Mouse (Mus musculus) forebrain, embryonic 12.5 days (tissue): ENCODE results near the gene Rnf10. TPM values are rescaled to one million over a fixed set of nuclear protein-coding genes. Genes with fewer than 3 reads are reported as not detected.
A peak's percentile ranks its signal among the peaks of the same experiment; 100 is the strongest.

Experiments used
- ATAC-seq: fragments of 200-750 bp; cut with Nextera tagmentation; 2 replicates; pipeline ENCODE4 v1.8.0; 2017; ENCODE audit warnings: moderate TSS enrichment; ENCODE audit not compliant: low FRiP score
- H3K27ac ChIP-seq: fragments of 300-500 bp; sonication (generic); 2 replicates; pipeline ENCODE4 v1.5.1; 2016; ENCODE audit warnings: mild to moderate bottlenecking
- H3K27me3 ChIP-seq: fragments of 300-500 bp; sonication (generic); 2 replicates; pipeline ENCODE4 v1.6.1; 2016; ENCODE audit warnings: mild to moderate bottlenecking
- H3K36me3 ChIP-seq: fragments of 300-500 bp; sonication (generic); replicated peaks from 2 replicates; pipeline ENCODE4 v1.6.1; 2016; ENCODE audit warnings: mild to moderate bottlenecking
- H3K4me1 ChIP-seq: fragments of 300-500 bp; sonication (generic); 2 replicates; pipeline ENCODE4 v1.6.1; 2016
- H3K4me2 ChIP-seq: fragments of 300-500 bp; sonication (generic); 2 replicates; pipeline ENCODE4 v1.6.1; 2016; ENCODE audit warnings: mild to moderate bottlenecking, moderate library complexity
- H3K4me3 ChIP-seq: fragments of 300-500 bp; sonication (generic); replicated peaks from 2 replicates; pipeline ENCODE4 v1.5.1; 2016; ENCODE audit warnings: mild to moderate bottlenecking
- H3K9ac ChIP-seq: fragments of 300-500 bp; sonication (generic); 2 replicates; pipeline ENCODE4 v1.6.1; 2016; ENCODE audit warnings: mild to moderate bottlenecking
- H3K9me3 ChIP-seq: fragments of 300-500 bp; sonication (generic); 2 replicates; pipeline ENCODE4 v1.6.1; 2016
- WGBS: fragments of 180-500 bp; shearing (Covaris S2); methylation state at CpG from one replicate; pipeline ENCODE4 v1.1.7; 2016; 5-methylcytosine and 5-hydroxymethylcytosine counted together
- polyA plus RNA-seq: library from polyadenylated mRNA; unstranded; fragments of >200 nt; fragmentation: Nextera tagmentation; extraction: Ambion mirVana; gene quantifications from 2 replicates; pipeline ENCODE4 v1.2.1, GENCODE M21; 2016

Gene Rnf10
- polyA plus RNA-seq, 1 experiment from 2014 or later = 187 TPM

- H3K36me3 ChIP-seq = peaks cover 59% of the 10 kb centered on the region
- no peak for ATAC-seq
- H3K4me3 ChIP-seq = no peak overlapping the region
- H3K4me2 ChIP-seq = no peak overlapping the region
- H3K4me1 ChIP-seq = no peaks in the 10 kb centered on the region
- H3K9me3 ChIP-seq = no peaks in the 10 kb centered on the region
- H3K27me3 ChIP-seq = no peaks in the 10 kb centered on the region
- H3K9ac ChIP-seq = no peak overlapping the region
- WGBS = 92% methylated on average over 10 of the region's 10 CpGs
- H3K27ac ChIP-seq = no peak overlapping the region
Measured at GRCm38 (mm10) chr5:115256909-115257546, 15.7 kb downstream of the Rnf10 start.

GRCm38 (mm10) chr5:115255472-115255871 is 17.2 kb downstream of the Rnf10 start:
- Histone ChIP-seq H3K4me2 (no peak overlapping the region), H3K27ac (no peak overlapping the region), H3K36me3 (peaks cover 72% of the 10 kb centered on the region), H3K27me3 (no peaks in the 10 kb centered on the region), H3K9me3 (no peaks in the 10 kb centered on the region), H3K4me3 (no peak overlapping the region), H3K4me1 (no peaks in the 10 kb centered on the region), H3K9ac (no peak overlapping the region)
- ATAC-seq = no peak
- 77% methylated on average over 1 of the region's 1 CpGs for whole genome bisulfite sequencing

- peaks cover 16% of the 10 kb centered on the region for H3K27me3 ChIP-seq
- H3K4me3 ChIP-seq = no peak overlapping the region
- H3K4me1 ChIP-seq = peaks cover 21% of the 10 kb centered on the region
- H3K4me2 ChIP-seq = no peak overlapping the region
- ATAC-seq = no peak
- no peaks in the 10 kb centered on the region for H3K9me3 ChIP-seq
- H3K9ac ChIP-seq = no peak overlapping the region
- H3K36me3 ChIP-seq = peaks cover 55% of the 10 kb centered on the region
- no peak overlapping the region for H3K27ac ChIP-seq
- WGBS = 87% methylated on average over 11 of the region's 11 CpGs
Measured at GRCm38 (mm10) chr5:115240191-115240590, 32.5 kb downstream of the Rnf10 start.

- Histone ChIP-seq H3K4me1 (peaks cover 26% of the 10 kb centered on the region), H3K27me3 (peaks cover 28% of the 10 kb centered on the region), H3K9ac (peak overlapping the region; percentile 87; the same call in 1 of the 2 replicates), H3K36me3 (peaks cover 41% of the 10 kb centered on the region), H3K4me2 (peak overlapping the region; percentile 94), H3K27ac (no peak overlapping the region), H3K9me3 (no peaks in the 10 kb centered on the region), H3K4me3 (peak overlapping the region; percentile 90)
- WGBS = 4% methylated on average over 11 of the region's 11 CpGs
- no peak for ATAC-seq
Measured at GRCm38 (mm10) chr5:115238729-115239195, 33.9 kb downstream of the Rnf10 start.

GRCm38 (mm10) chr5:115237803-115238728 is 34.6 kb downstream of the Rnf10 start:
- H3K9me3 ChIP-seq = no peaks in the 10 kb centered on the region
- peak; percentile 80 for ATAC-seq
- peaks cover 35% of the 10 kb centered on the region for H3K27me3 ChIP-seq
- H3K4me2 ChIP-seq = peak overlapping the region; percentile 94
- H3K9ac ChIP-seq = peak overlapping the region; percentile 87
- H3K27ac ChIP-seq = 0 out of 2 replicates have a peak overlapping the region, but pooled peaks have one; percentile 66
- WGBS = under 1% methylated on average over 86 of the region's 88 CpGs
- peaks cover 26% of the 10 kb centered on the region for H3K4me1 ChIP-seq
- H3K4me3 ChIP-seq = peak overlapping the region; percentile 90
- H3K36me3 ChIP-seq = peaks cover 34% of the 10 kb centered on the region

- ATAC-seq = peak; percentile 69
- H3K4me2 ChIP-seq = peak within 1 kb of the TSS; percentile 82
- WGBS = 3% methylated on average over 21 of the region's 21 CpGs
- peak within 1 kb of the TSS; percentile 76 for H3K27ac ChIP-seq
- peak within 1 kb of the TSS; percentile 61 for H3K9ac ChIP-seq
- peaks cover 52% of the 10 kb centered on the region for H3K27me3 ChIP-seq
- H3K4me3 ChIP-seq = peak within 1 kb of the TSS; percentile 47
- H3K36me3 ChIP-seq = peaks cover 12% of the 10 kb centered on the region
- peaks cover 31% of the 10 kb centered on the region for H3K4me1 ChIP-seq
- H3K9me3 ChIP-seq = no peaks in the 10 kb centered on the region
Measured at GRCm38 (mm10) chr5:115235786-115236263, 36.9 kb downstream of the Rnf10 start, which contains the start of gene Pop5. Pop5 (plus strand) TSS chr5:115235836.

- Histone ChIP-seq H3K27me3 (peaks cover 52% of the 10 kb centered on the region), H3K9me3 (no peaks in the 10 kb centered on the region), H3K27ac (peak overlapping the region; percentile 76), H3K36me3 (peaks cover 7% of the 10 kb centered on the region), H3K4me1 (peaks cover 31% of the 10 kb centered on the region), H3K4me3 (peak overlapping the region; percentile 47), H3K4me2 (peak overlapping the region; percentile 82), H3K9ac (peak overlapping the region; percentile 61)
- peak; percentile 55 for ATAC-seq
- under 1% methylated on average over 44 of the region's 45 CpGs for WGBS
Measured at GRCm38 (mm10) chr5:115235323-115235771, 37.4 kb downstream of the Rnf10 start.

- Histone ChIP-seq H3K4me2 (0 out of 2 replicates have a peak overlapping the region, but pooled peaks have one; percentile 82), H3K27ac (no peak overlapping the region), H3K4me3 (no peak overlapping the region), H3K9me3 (no peaks in the 10 kb centered on the region), H3K4me1 (peaks cover 31% of the 10 kb centered on the region), H3K27me3 (peaks cover 52% of the 10 kb centered on the region), H3K9ac (no peak overlapping the region), H3K36me3 (no peaks in the 10 kb centered on the region)
- no peak for ATAC-seq
- 44% methylated on average over 6 of the region's 6 CpGs for WGBS
Measured at GRCm38 (mm10) chr5:115234519-115234918, 38.2 kb downstream of the Rnf10 start.

GRCm38 (mm10) chr5:115233031-115233780 is 39.5 kb downstream of the Rnf10 start:
- WGBS = 90% methylated on average over 14 of the region's 14 CpGs
- Histone ChIP-seq H3K4me1 (peaks cover 20% of the 10 kb centered on the region), H3K4me2 (no peak overlapping the region), H3K27me3 (peaks cover 48% of the 10 kb centered on the region), H3K27ac (no peak overlapping the region), H3K36me3 (no peaks in the 10 kb centered on the region), H3K9ac (no peak overlapping the region), H3K4me3 (no peak overlapping the region), H3K9me3 (no peaks in the 10 kb centered on the region)
- ATAC-seq = no peak

GRCm38 (mm10) chr5:115232516-115232915 is 40.2 kb downstream of the Rnf10 start:
- no peak overlapping the region for H3K4me2 ChIP-seq

GRCm38 (mm10) chr5:115231552-115232120 is 41.1 kb downstream of the Rnf10 start:
- Histone ChIP-seq H3K4me2 (no peak overlapping the region), H3K9ac (no peak overlapping the region), H3K4me3 (no peak overlapping the region), H3K27me3 (peaks cover 45% of the 10 kb centered on the region), H3K27ac (no peak overlapping the region), H3K9me3 (no peaks in the 10 kb centered on the region), H3K36me3 (no peaks in the 10 kb centered on the region), H3K4me1 (peaks cover 15% of the 10 kb centered on the region)
- 46% methylated on average over 16 of the region's 16 CpGs for WGBS
- no peak for ATAC-seq

More at GRCm38 (mm10) chr5:115232516-115232915, 40.2 kb downstream of the Rnf10 start:
- 75% methylated on average over 6 of the region's 6 CpGs for WGBS
- ATAC-seq = no peak
- Histone ChIP-seq H3K4me1 (peaks cover 17% of the 10 kb centered on the region), H3K27ac (no peak overlapping the region), H3K9me3 (no peaks in the 10 kb centered on the region), H3K4me3 (no peak overlapping the region), H3K27me3 (peaks cover 48% of the 10 kb centered on the region), H3K36me3 (no peaks in the 10 kb centered on the region), H3K9ac (no peak overlapping the region)
